Mouse (Mus musculus): ENCODE data around the gene Ercc1. TPM values are rescaled to one million over a fixed set of nuclear protein-coding genes. Genes with fewer than 3 reads are reported as not detected.
A peak's percentile ranks its signal among the peaks of the same experiment; 100 is the strongest.

Ercc1 gene
- total RNA-seq, 2 experiments from 2014 or later = 38.6 to 45.2 TPM

GRCm38 (mm10) chr7:19405417-19405816, 60.8 kb downstream of the Ercc1 start:
- peak; percentile 60 to 66 for DNase-seq (ENCODE audit: low spot score in 2 of 2)

Small RNA genes lying within 50 kb of the gene (microRNA-seq; reads per million reads assigned to microRNA genes)
- gene Mir343 = not detected

Other genes with a start within 250 kb of the Ercc1 start
- under 1 TPM; 0.59 to 0.98 TPM for gene Gm4969, start 226.4 kb upstream of the Ercc1 start, total RNA-seq (2021)
- 10 to 100 TPM; 13.7 to 14.6 TPM for gene Fbxo46, start 224.9 kb upstream of the Ercc1 start, total RNA-seq (2021)
- 10 to 100 TPM; 16.1 TPM for gene Qpctl, start 195.5 kb upstream of the Ercc1 start, total RNA-seq (2021)
- gene Snrpd2, start 195.1 kb upstream of the Ercc1 start, total RNA-seq (2021) = 100 to 1,000 TPM; 111 to 116 TPM
- 1 to 10 TPM; 1.9 to 2.5 TPM for gene Gipr, start 178.7 kb upstream of the Ercc1 start, total RNA-seq (2021)
- 10 to 100 TPM; 44.8 to 46.7 TPM for gene Eml2, start 168.4 kb upstream of the Ercc1 start, total RNA-seq (2021)
- 1 to 10 TPM; 4.5 to 4.8 TPM for gene Gpr4, start 132.2 kb upstream of the Ercc1 start, total RNA-seq (2021)
- gene Opa3, start 116.4 kb upstream of the Ercc1 start, total RNA-seq (2021) = 10 to 100 TPM; 23.6 to 24.1 TPM
- gene Vasp, start 73.0 kb upstream of the Ercc1 start, total RNA-seq (2021) = 10 to 100 TPM; 83.7 to 89.3 TPM
- gene Ppm1n, start 64.7 kb upstream of the Ercc1 start, total RNA-seq (2021) = under 1 TPM in 1 of 2 experiments, not detected in 1; 0.39 TPM
- gene Rtn2, start 62.2 kb upstream of the Ercc1 start, total RNA-seq (2021) = 10 to 100 TPM; 19.3 to 28.8 TPM
- under 1 TPM; 0.85 to 0.98 TPM for gene Fosb, start 34.7 kb upstream of the Ercc1 start, total RNA-seq (2021)
- 10 to 100 TPM; 14.1 to 16.1 TPM for gene Cd3eap, start 14.7 kb downstream of the Ercc1 start, total RNA-seq (2021)
- 1 to 10 TPM; 9.1 to 9.6 TPM for gene Ppp1r13l, start 15.0 kb downstream of the Ercc1 start, total RNA-seq (2021)
- 10 to 100 TPM; 39.6 to 41.6 TPM for gene Ercc2, start 37.2 kb downstream of the Ercc1 start, total RNA-seq (2021)
- gene Klc3, start 59.3 kb downstream of the Ercc1 start, total RNA-seq (2021) = 1 to 10 TPM; 2.6 to 3.9 TPM
- 100 to 1,000 TPM; 103 to 234 TPM for gene Ckm, start 60.0 kb downstream of the Ercc1 start, total RNA-seq (2021)
- gene Mark4, start 114.0 kb downstream of the Ercc1 start, total RNA-seq (2021) = 10 to 100 TPM; 47.7 to 51.6 TPM
- gene Exoc3l2, start 118.6 kb downstream of the Ercc1 start, total RNA-seq (2021) = 10 to 100 TPM; 26.7 to 28.7 TPM
- 1 to 10 TPM; 7.7 to 8.1 TPM for gene Bloc1s3, start 163.6 kb downstream of the Ercc1 start, total RNA-seq (2021)
- 10 to 100 TPM; 67.0 to 76.7 TPM for gene Trappc6a, start 163.6 kb downstream of the Ercc1 start, total RNA-seq (2021)
- gene Nkpd1, start 173.1 kb downstream of the Ercc1 start, total RNA-seq (2021) = under 1 TPM; 0.17 to 0.28 TPM
- gene Ppp1r37, start 218.3 kb downstream of the Ercc1 start, total RNA-seq (2021) = 10 to 100 TPM; 66.7 to 67.1 TPM
- under 1 TPM; 0.25 to 0.39 TPM for gene Zfp296, start 232.5 kb downstream of the Ercc1 start, total RNA-seq (2021)
- gene Gemin7, start 232.8 kb downstream of the Ercc1 start, total RNA-seq (2021) = 10 to 100 TPM; 67.0 to 68.8 TPM

Measured in adrenal gland, postnatal 4 days (tissue).